Mouse (Mus musculus) heart, postnatal 10 days (tissue): Measurements from ENCODE around the gene Fmnl2. TPM values are rescaled to one million over a fixed set of nuclear protein-coding genes. Genes with fewer than 3 reads are reported as not detected.
A peak's percentile ranks its signal among the peaks of the same experiment; 100 is the strongest.

Source experiments
- DNase-seq, 2 experiments: peaks; one replicate each; pipeline ENCODE4 v3.0.0; 2021
- intact Hi-C: fragments of 180-260 bp; cut with DNase I; formaldehyde crosslinking; loops from one replicate; pipeline ENCODE4 v1.15.1; 2025
- total RNA-seq, 2 experiments: library from RNA; stranded (reverse); gene quantifications; 2 replicates each; pipeline ENCODE4 v1.2.3; 2021

The Fmnl2 gene
- total RNA-seq, 2 experiments from 2014 or later, result 7.5 to 7.8 TPM

GRCm38 (mm10) chr2:52949556-52949955, 91.9 kb downstream of the Fmnl2 start:
- intact Hi-C loops, result no loop called here
- no peak for DNase-seq

- no peak for DNase-seq
- intact Hi-C loops, result no loop called here
Measured at GRCm38 (mm10) chr2:52950226-52950625, 92.6 kb downstream of the Fmnl2 start.

GRCm38 (mm10) chr2:52952202-52952730, 94.6 kb downstream of the Fmnl2 start:
- intact Hi-C loops, result no loop called here
- DNase-seq, result no peak

GRCm38 (mm10) chr2:52955090-52955489, 97.4 kb downstream of the Fmnl2 start:
- DNase-seq, result peak; percentile 77 to 82
- intact Hi-C loops, result no loop called here

GRCm38 (mm10) chr2:52955831-52956230, 98.2 kb downstream of the Fmnl2 start:
- intact Hi-C loops, result no loop called here
- DNase-seq, result no peak

GRCm38 (mm10) chr2:52957771-52958534, 100.3 kb downstream of the Fmnl2 start:
- intact Hi-C loops, result no loop called here
- DNase-seq, result no peak

- intact Hi-C loops, result no loop called here
- DNase-seq, result peak; percentile 77 to 84
Measured at GRCm38 (mm10) chr2:52958535-52959290, 101.1 kb downstream of the Fmnl2 start.

GRCm38 (mm10) chr2:52959291-52959621, 101.6 kb downstream of the Fmnl2 start:
- intact Hi-C loops, result no loop called here
- no peak for DNase-seq

GRCm38 (mm10) chr2:52959982-52960381, 102.3 kb downstream of the Fmnl2 start:
- no peak for DNase-seq
- intact Hi-C loops, result no loop called here

GRCm38 (mm10) chr2:52960697-52961096, 103.0 kb downstream of the Fmnl2 start:
- intact Hi-C loops, result no loop called here
- DNase-seq, result no peak

- intact Hi-C loops, result no loop called here
- no peak for DNase-seq
Measured at GRCm38 (mm10) chr2:52963439-52963838, 105.8 kb downstream of the Fmnl2 start.

- no peak for DNase-seq
- intact Hi-C loops, result no loop called here
Measured at GRCm38 (mm10) chr2:52964386-52964928, 106.8 kb downstream of the Fmnl2 start.

- intact Hi-C loops, result no loop called here
- no peak for DNase-seq
Measured at GRCm38 (mm10) chr2:52966227-52966626, 108.6 kb downstream of the Fmnl2 start.

GRCm38 (mm10) chr2:52966820-52967460, 109.3 kb downstream of the Fmnl2 start:
- intact Hi-C loops, result no loop called here
- no peak for DNase-seq

- intact Hi-C loops, result no loop called here
- DNase-seq, result no peak
Measured at GRCm38 (mm10) chr2:52967461-52967823, 109.8 kb downstream of the Fmnl2 start.

GRCm38 (mm10) chr2:52968884-52969283, 111.2 kb downstream of the Fmnl2 start:
- DNase-seq, result no peak
- intact Hi-C loops, result no loop called here

GRCm38 (mm10) chr2:52974056-52974455, 116.4 kb downstream of the Fmnl2 start:
- intact Hi-C loops, result no loop called here
- no peak for DNase-seq

GRCm38 (mm10) chr2:52974776-52975175, 117.1 kb downstream of the Fmnl2 start:
- intact Hi-C loops, result no loop called here
- no peak for DNase-seq

GRCm38 (mm10) chr2:52977921-52978675, 120.4 kb downstream of the Fmnl2 start:
- intact Hi-C loops, result no loop called here
- DNase-seq, result no peak

GRCm38 (mm10) chr2:52978796-52979195, 121.1 kb downstream of the Fmnl2 start:
- intact Hi-C loops, result no loop called here

More at GRCm38 (mm10) chr2:52978796-52979195, 121.1 kb downstream of the Fmnl2 start:
- DNase-seq, result no peak
